Mouse (Mus musculus) adrenal gland, adult (tissue): Measurements from ENCODE around the gene Nrp1.

ENCODE experiments used
- DNase-seq, 2 experiments: peaks; one replicate each; pipeline ENCODE4 v3.0.0; 2022 to 2023; ENCODE audit warnings: low spot score in 1 of 2; ENCODE audit not compliant: inconsistent age in 2 of 2

The Nrp1 gene

GRCm38 (mm10) chr8:128358406-128358755 is at the start of gene Nrp1:
Gene Nrp1 (plus strand): TSS chr8:128358604.
- DNase-seq = no peak

- no peak for DNase-seq
Measured at GRCm38 (mm10) chr8:128320797-128321196, 37.6 kb upstream of the Nrp1 start.

- DNase-seq = no peak
Measured at GRCm38 (mm10) chr8:128327281-128327680, 31.1 kb upstream of the Nrp1 start.

- DNase-seq = no peak
Measured at GRCm38 (mm10) chr8:128327922-128328321, 30.5 kb upstream of the Nrp1 start.

- DNase-seq = no peak
Measured at GRCm38 (mm10) chr8:128329502-128329901, 28.9 kb upstream of the Nrp1 start.

GRCm38 (mm10) chr8:128335976-128336375 is 22.4 kb upstream of the Nrp1 start:
- no peak for DNase-seq

GRCm38 (mm10) chr8:128338951-128339350 is 19.5 kb upstream of the Nrp1 start:
- no peak for DNase-seq

GRCm38 (mm10) chr8:128339521-128339920 is 18.9 kb upstream of the Nrp1 start:
- DNase-seq = no peak

GRCm38 (mm10) chr8:128350405-128350804 is 8.0 kb upstream of the Nrp1 start:
- DNase-seq = no peak

GRCm38 (mm10) chr8:128351211-128351610 is 7.2 kb upstream of the Nrp1 start:
- DNase-seq = no peak

GRCm38 (mm10) chr8:128352821-128353220 is 5.6 kb upstream of the Nrp1 start:
- DNase-seq = no peak

GRCm38 (mm10) chr8:128353999-128354398 is 4.4 kb upstream of the Nrp1 start:
- DNase-seq = no peak

- no peak for DNase-seq
Measured at GRCm38 (mm10) chr8:128355091-128355490, 3.3 kb upstream of the Nrp1 start.

- DNase-seq = peak in 1 of 2 experiments; percentile 41
Measured at GRCm38 (mm10) chr8:128356170-128356569, 2.2 kb upstream of the Nrp1 start.

GRCm38 (mm10) chr8:128356796-128357539 is 1.4 kb upstream of the Nrp1 start:
- DNase-seq = peak; percentile 85 to 95

GRCm38 (mm10) chr8:128357540-128358405 is 631 bp upstream of the Nrp1 start:
- DNase-seq = peak; percentile 65 to 93

GRCm38 (mm10) chr8:128358756-128359520 is 534 bp downstream of the Nrp1 start:
- peak; percentile 73 to 90 for DNase-seq

GRCm38 (mm10) chr8:128359521-128360318 is 1.3 kb downstream of the Nrp1 start:
- DNase-seq = peak in 1 of 2 experiments; percentile 68

- no peak for DNase-seq
Measured at GRCm38 (mm10) chr8:128361343-128361870, 3.0 kb downstream of the Nrp1 start.

- peak; percentile 71 to 95 for DNase-seq
Measured at GRCm38 (mm10) chr8:128362940-128363595, 4.7 kb downstream of the Nrp1 start.
